Mouse (Mus musculus): Measurements from ENCODE around the gene Trappc12.

GRCm38 (mm10) chr12:28666734-28667133 lies 83.5 kb downstream of the Trappc12 start:
- TF ChIP-seq POLR2A (IDR thresholded peaks at IDR 0.05; ENCODE audit: extremely low read depth, insufficient read depth, low read length) (no peak), CTCF (IDR thresholded peaks at IDR 0.05; ENCODE audit: extremely low read depth, insufficient read depth, low read length) (no peak)

Data from cortical plate, adult 2 months (tissue).